In genomic region chr7:130264616-130265318, GRCm38 (mm10) we compare ENCODE assay signal across 7 mouse cellular contexts.
DNase-seq lines count a peak whose midpoint lies in the region; ATAC-seq and TF ChIP-seq lines count a peak whose summit lies in the region.

No protein-coding gene starts in this region.

- WGBS in kidney, embryonic 14.5 days: under 1% methylated on average over 41 of the region's 41 CpGs
- WGBS in liver, embryonic 14.5 days (ENCODE audit: insufficient replicate concordance): 1% methylated on average over 41 of the region's 41 CpGs
- under 1% methylated on average over 41 of the region's 41 CpGs for WGBS in neural tube, embryonic 13.5 days

- peak; percentile 40 for DNase-seq in WW6 (ENCODE audit: low read depth, low spot score)
- peak; percentile 68 for DNase-seq in brain, adult 2 months (ENCODE audit: low read depth, low spot score)
- peak; percentile 33 for DNase-seq in gastrocnemius, postnatal 25 days
- no peak for DNase-seq in liver, embryonic 14.5 days (ENCODE audit: low read depth in 3 of 3, low spot score in 3 of 3)
- DNase-seq in yolk sac, embryonic 10.5 days (ENCODE audit: low spot score): peak; percentile 60

- peak overlapping the region; percentile 91 for H3K9ac ChIP-seq in kidney, embryonic 14.5 days (ENCODE audit: low read depth, low read length)
- no peak overlapping the region; the same call in 1 of the 2 replicates for H3K9ac ChIP-seq in liver, embryonic 14.5 days (replicated peaks)
- peak overlapping the region; percentile 84 for H3K9ac ChIP-seq in neural tube, embryonic 13.5 days

- peak overlapping the region; percentile 77 for H3K4me2 ChIP-seq in kidney, embryonic 14.5 days (replicated peaks; ENCODE audit: low read depth, low read length)
- H3K4me2 ChIP-seq in liver, embryonic 14.5 days (ENCODE audit: low read depth): peak overlapping the region; percentile 49
- peak overlapping the region; percentile 94 for H3K4me2 ChIP-seq in neural tube, embryonic 13.5 days

- no peak; the same call in 1 of the 2 replicates for ATAC-seq in kidney, embryonic 14.5 days (ENCODE audit: low FRiP score, low TSS enrichment)
- ATAC-seq in liver, embryonic 14.5 days (ENCODE audit: insufficient read depth): no peak
- peak; percentile 61 for ATAC-seq in neural tube, embryonic 13.5 days (ENCODE audit: low read depth)

- H3K4me1 ChIP-seq in kidney, embryonic 14.5 days (ENCODE audit: control insufficient read depth, insufficient read depth, low read length): peaks cover 56% of the 10 kb centered on the region
- no peaks in the 10 kb centered on the region for H3K4me1 ChIP-seq in liver, embryonic 14.5 days (replicated peaks; ENCODE audit: control insufficient read depth in 2 of 2, insufficient read depth in 2 of 2, low read length in 1 of 2)
- H3K4me1 ChIP-seq in neural tube, embryonic 13.5 days (replicated peaks): peaks cover 86% of the 10 kb centered on the region

- no peaks in the 10 kb centered on the region for H3K9me3 ChIP-seq in kidney, embryonic 14.5 days (ENCODE audit: control insufficient read depth, low read length)
- H3K9me3 ChIP-seq in liver, embryonic 14.5 days (ENCODE audit: control insufficient read depth, low read length): no peaks in the 10 kb centered on the region
- no peaks in the 10 kb centered on the region for H3K9me3 ChIP-seq in neural tube, embryonic 13.5 days

- H3K36me3 ChIP-seq in kidney, embryonic 14.5 days (ENCODE audit: control insufficient read depth, insufficient read depth, low read length): peaks cover 15% of the 10 kb centered on the region
- H3K36me3 ChIP-seq in liver, embryonic 14.5 days (replicated peaks; ENCODE audit: control insufficient read depth, insufficient read depth, low read depth): no peaks in the 10 kb centered on the region
- H3K36me3 ChIP-seq in neural tube, embryonic 13.5 days: no peaks in the 10 kb centered on the region

- peak overlapping the region; percentile 94 for H3K4me3 ChIP-seq in kidney, embryonic 14.5 days (ENCODE audit: low read length)
- peak overlapping the region; percentile 48 to 55 for H3K4me3 ChIP-seq in liver, embryonic 14.5 days (ENCODE audit: insufficient read depth in 1 of 2, low read depth in 2 of 2, low read length in 2 of 2)
- H3K4me3 ChIP-seq in neural tube, embryonic 13.5 days: peak overlapping the region; percentile 72

- TF ChIP-seq CTCF in liver, embryonic 14.5 days (IDR thresholded peaks at IDR 0.05; ENCODE audit: low read depth): peak; percentile 36; the same call in 1 of the 2 replicates

- 0 out of 2 replicates have a peak, but pooled peaks cover 3% of the 10 kb centered on the region for H3K27me3 ChIP-seq in kidney, embryonic 14.5 days (ENCODE audit: control insufficient read depth, insufficient read depth, low read length)
- H3K27me3 ChIP-seq in liver, embryonic 14.5 days (ENCODE audit: control insufficient read depth, insufficient read depth, low read length): peaks cover 36% of the 10 kb centered on the region
- H3K27me3 ChIP-seq in neural tube, embryonic 13.5 days: 0 out of 2 replicates have a peak, but pooled peaks cover 5% of the 10 kb centered on the region

- TF ChIP-seq EP300 in liver, embryonic 14.5 days (IDR thresholded peaks at IDR 0.05; ENCODE audit: low read depth): no peak

- H3K27ac ChIP-seq in kidney, embryonic 14.5 days (ENCODE audit: low read depth, low read length): peak overlapping the region; percentile 94
- no peak overlapping the region for H3K27ac ChIP-seq in liver, embryonic 14.5 days
- peak overlapping the region; percentile 85 for H3K27ac ChIP-seq in neural tube, embryonic 13.5 days (replicated peaks)

Comparison
In these comparisons a context has a peak if more than half of its experiments do, and no peak if none do; other contexts are left out.
1. DNase-seq: peak in WW6 (single experiment), brain, adult 2 months (single experiment), gastrocnemius, postnatal 25 days (single experiment) and yolk sac, embryonic 10.5 days (single experiment); none in liver, embryonic 14.5 days (0 of 3).
2. Peak in every context shown above with its lines, with median percentiles within 50 percentile points of each other: H3K4me2 ChIP-seq and H3K4me3 ChIP-seq.